Mouse (Mus musculus) neural tube, embryonic 15.5 days (tissue): Measurements from ENCODE around the gene Nrxn1. TPM values are rescaled to one million over a fixed set of nuclear protein-coding genes. Genes with fewer than 3 reads are reported as not detected.
"Not testable (repeated sequence)": the region's sequence is repeated elsewhere in the genome, so short reads cannot be mapped to it uniquely, and the experiment has no call there.

Experiments used
- ATAC-seq: fragments of 200-750 bp; cut with Nextera tagmentation; 2 replicates; pipeline ENCODE4 v1.8.0; 2017; ENCODE audit warnings: mild to moderate bottlenecking, moderate TSS enrichment, moderate library complexity; ENCODE audit not compliant: low FRiP score
- H3K27ac ChIP-seq: fragments of 300-500 bp; sonication (generic); replicated peaks from 2 replicates; pipeline ENCODE4 v1.5.1; 2015; ENCODE audit warnings: mild to moderate bottlenecking, inconsistent platforms
- H3K27me3 ChIP-seq: fragments of 300-500 bp; sonication (generic); replicated peaks from 2 replicates; pipeline ENCODE4 v1.6.1; 2015; ENCODE audit warnings: inconsistent platforms
- H3K36me3 ChIP-seq: fragments of 300-500 bp; sonication (generic); 2 replicates; pipeline ENCODE4 v1.6.1; 2015; ENCODE audit warnings: inconsistent platforms
- H3K4me1 ChIP-seq: fragments of 300-500 bp; sonication (generic); 2 replicates; pipeline ENCODE4 v1.6.1; 2015; ENCODE audit warnings: inconsistent platforms
- H3K4me2 ChIP-seq: fragments of 300-500 bp; sonication (generic); 2 replicates; pipeline ENCODE4 v1.6.1; 2015; ENCODE audit warnings: inconsistent platforms, mild to moderate bottlenecking, moderate library complexity
- H3K4me3 ChIP-seq: fragments of 300-500 bp; sonication (generic); replicated peaks from 2 replicates; pipeline ENCODE4 v1.5.1; 2015; ENCODE audit warnings: mild to moderate bottlenecking, inconsistent platforms
- H3K9ac ChIP-seq: fragments of 300-500 bp; sonication (generic); replicated peaks from 2 replicates; pipeline ENCODE4 v1.6.1; 2015; ENCODE audit warnings: mild to moderate bottlenecking, inconsistent platforms
- H3K9me3 ChIP-seq: fragments of 300-500 bp; sonication (generic); replicated peaks from 2 replicates; pipeline ENCODE4 v1.6.1; 2016; ENCODE audit warnings: inconsistent platforms
- WGBS: fragments of 180-500 bp; shearing (Covaris S2); methylation state at CpG from one replicate; pipeline ENCODE4 v1.1.7; 2015; ENCODE audit warnings: mixed read lengths; 5-methylcytosine and 5-hydroxymethylcytosine counted together
- polyA plus RNA-seq: library from polyadenylated mRNA; unstranded; fragments of >200 nt; fragmentation: Nextera tagmentation; extraction: Ambion mirVana; gene quantifications from 2 replicates; pipeline ENCODE4 v1.2.1, GENCODE M21; 2015

Nrxn1 gene
- polyA plus RNA-seq, 1 experiment from 2014 or later, result 245 TPM

GRCm38 (mm10) chr17:90543986-90544638, 548.8 kb downstream of the Nrxn1 start:
- 33% methylated on average over 4 of the region's 4 CpGs for WGBS
- no peaks in the 10 kb centered on the region for H3K9me3 ChIP-seq
- H3K27me3 ChIP-seq, result no peaks in the 10 kb centered on the region
- peak; percentile 83 for ATAC-seq
- no peak overlapping the region for H3K9ac ChIP-seq
- no peaks in the 10 kb centered on the region for H3K36me3 ChIP-seq
- peaks cover 17% of the 10 kb centered on the region for H3K4me1 ChIP-seq
- no peak overlapping the region for H3K4me3 ChIP-seq
- H3K27ac ChIP-seq, result peak overlapping the region; percentile 43
- H3K4me2 ChIP-seq, result peak overlapping the region; percentile 15; the same call in 1 of the 2 replicates

DNA sequence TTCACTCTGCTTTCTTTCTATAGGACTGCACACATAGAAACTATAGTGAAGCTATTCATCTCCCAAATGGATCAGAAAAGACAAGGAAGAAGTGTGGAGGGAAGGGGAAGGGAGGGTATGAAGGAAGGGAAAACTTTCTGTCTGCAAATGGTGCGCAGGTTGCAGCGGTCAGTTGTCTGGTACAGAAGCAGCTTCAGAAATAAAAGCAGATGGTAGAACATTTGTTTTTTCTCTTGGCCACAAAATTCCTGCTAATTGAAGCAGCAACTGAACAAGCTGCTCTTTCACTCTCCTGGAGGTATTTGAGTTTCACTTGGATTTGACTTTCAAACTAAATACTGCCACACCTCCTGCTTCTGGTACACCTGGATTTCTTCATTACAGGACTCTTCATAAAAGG, 561.4 kb downstream of the Nrxn1 start:
- H3K9ac ChIP-seq, result no peak overlapping the region
- H3K9me3 ChIP-seq, result no peaks in the 10 kb centered on the region
- no peaks in the 10 kb centered on the region for H3K36me3 ChIP-seq
- H3K4me3 ChIP-seq, result no peak overlapping the region
- H3K4me2 ChIP-seq, result no peak overlapping the region
- H3K4me1 ChIP-seq, result no peaks in the 10 kb centered on the region
- 95% methylated on average over 2 of the region's 2 CpGs for WGBS
- H3K27me3 ChIP-seq, result no peaks in the 10 kb centered on the region
- ATAC-seq, result no peak
- H3K27ac ChIP-seq, result no peak overlapping the region

DNA sequence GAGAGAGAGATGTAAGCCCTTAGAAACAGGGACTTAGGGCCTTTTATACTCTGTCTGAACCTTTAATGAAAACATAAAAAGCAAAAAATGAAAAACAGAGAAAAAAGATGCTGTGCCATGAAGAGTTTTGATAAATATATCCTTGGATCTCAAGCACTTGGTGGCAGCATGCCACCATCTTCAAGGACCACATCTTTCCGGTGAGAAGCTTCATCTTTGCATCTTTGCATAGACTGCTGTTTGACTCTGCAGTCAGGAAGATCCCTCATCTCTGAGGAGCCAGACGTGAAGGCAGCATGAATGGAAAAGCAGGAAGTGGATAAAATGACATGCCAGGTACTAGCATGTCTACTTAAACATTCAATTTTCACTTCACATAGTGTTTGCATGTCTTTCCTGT, 586.8 kb downstream of the Nrxn1 start:
- H3K9ac ChIP-seq, result no peak overlapping the region
- H3K27me3 ChIP-seq, result no peaks in the 10 kb centered on the region
- H3K4me1 ChIP-seq, result no peaks in the 10 kb centered on the region
- H3K4me3 ChIP-seq, result no peak overlapping the region
- no peak overlapping the region for H3K27ac ChIP-seq
- no peaks in the 10 kb centered on the region for H3K36me3 ChIP-seq
- 75% methylated on average over 2 of the region's 2 CpGs for WGBS
- H3K4me2 ChIP-seq, result no peak overlapping the region
- H3K9me3 ChIP-seq, result no peaks in the 10 kb centered on the region
- ATAC-seq, result no peak

- H3K27ac ChIP-seq, H3K27me3 ChIP-seq, H3K36me3 ChIP-seq, H3K4me1 ChIP-seq, H3K4me2 ChIP-seq, H3K9me3 ChIP-seq, H3K4me3 ChIP-seq, H3K9ac ChIP-seq, ATAC-seq: not testable (repeated sequence)
- whole genome bisulfite sequencing, result 70% methylated on average over 7 of the region's 7 CpGs
These were observed 588.9 kb downstream of the Nrxn1 start for GRCm38 (mm10) chr17:90503999-90504398.

DNA sequence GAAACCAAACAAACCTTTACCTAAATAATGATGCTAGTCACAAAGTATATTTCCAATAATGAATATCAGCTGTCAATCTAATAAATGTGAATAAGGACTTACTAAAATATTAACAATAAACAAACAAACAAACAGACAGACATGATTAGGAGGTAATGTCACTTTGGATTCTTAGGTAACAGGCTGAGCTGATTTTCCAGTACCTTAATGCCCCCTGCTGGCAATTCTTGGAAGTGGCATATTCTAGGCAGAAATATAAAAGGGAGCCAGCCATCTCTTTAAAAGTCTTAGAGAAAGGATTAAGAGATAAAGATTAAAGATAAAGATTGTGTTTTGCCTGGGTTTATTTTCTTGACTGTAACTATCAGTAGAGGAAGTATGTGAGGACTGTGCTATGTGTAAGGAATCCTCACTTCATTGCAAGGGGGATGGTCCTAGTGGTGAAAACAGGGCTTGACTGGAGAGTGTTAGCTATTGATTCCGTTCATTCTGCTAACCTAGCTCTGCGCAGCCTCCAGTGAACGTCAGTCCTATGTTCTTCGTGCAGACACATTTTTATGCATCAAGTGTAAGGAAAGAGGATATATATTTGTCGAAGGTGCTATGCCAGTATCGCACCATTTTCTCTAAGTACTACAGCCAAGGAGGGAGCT, 591.7 kb downstream of the Nrxn1 start:
- H3K4me2 ChIP-seq, result no peak overlapping the region
- no peak overlapping the region for H3K4me3 ChIP-seq
- peak overlapping the region; percentile 45; the same call in 1 of the 2 replicates for H3K27ac ChIP-seq
- no peaks in the 10 kb centered on the region for H3K27me3 ChIP-seq
- H3K9me3 ChIP-seq, result no peaks in the 10 kb centered on the region
- H3K9ac ChIP-seq, result no peak overlapping the region
- peak; percentile 76 for ATAC-seq
- no peaks in the 10 kb centered on the region for H3K36me3 ChIP-seq
- H3K4me1 ChIP-seq, result no peaks in the 10 kb centered on the region
- WGBS, result 48% methylated on average over 6 of the region's 6 CpGs

DNA sequence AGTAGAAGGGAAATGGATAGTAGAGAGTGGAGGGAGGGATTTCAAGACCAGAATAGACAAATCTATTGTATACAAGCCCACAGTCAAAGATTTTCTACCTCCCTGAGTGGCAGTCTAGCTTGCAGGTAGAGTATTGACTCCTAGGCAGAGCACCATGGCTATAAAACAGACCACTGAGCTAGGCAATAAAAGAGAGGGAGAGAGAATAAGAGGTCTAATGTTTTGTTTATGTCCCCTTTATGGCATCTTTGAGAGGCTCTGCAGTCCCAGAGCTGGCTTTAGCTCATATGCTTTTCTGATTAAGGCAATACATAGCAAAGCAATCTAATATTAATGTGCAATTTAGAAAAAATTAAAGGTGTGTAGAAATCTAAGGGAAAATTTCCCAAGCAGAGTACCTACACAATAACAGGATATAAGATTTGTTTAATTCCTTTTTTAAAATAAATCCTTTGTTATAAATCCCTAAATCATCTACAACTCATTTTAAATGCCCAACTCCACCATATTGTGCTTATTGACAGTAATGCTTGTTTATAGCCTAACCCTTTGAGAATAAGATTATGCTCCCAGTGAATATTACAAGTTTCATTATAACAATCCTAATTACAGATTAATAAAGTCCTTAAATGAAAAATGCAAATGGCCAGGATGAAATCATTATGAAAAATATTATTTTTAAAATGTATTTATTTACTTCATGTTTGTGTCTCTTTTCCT, 613.2 kb downstream of the Nrxn1 start:
- no peak overlapping the region for H3K4me2 ChIP-seq
- no peaks in the 10 kb centered on the region for H3K36me3 ChIP-seq
- H3K4me3 ChIP-seq, result no peak overlapping the region
- H3K9ac ChIP-seq, result no peak overlapping the region
- H3K9me3 ChIP-seq, result no peaks in the 10 kb centered on the region
- peak; percentile 91 for ATAC-seq
- H3K4me1 ChIP-seq, result no peaks in the 10 kb centered on the region
- H3K27ac ChIP-seq, result peak overlapping the region; percentile 51
- no peaks in the 10 kb centered on the region for H3K27me3 ChIP-seq

- H3K4me2 ChIP-seq, result peak overlapping the region; percentile 78
- no peak for ATAC-seq
- H3K4me3 ChIP-seq, result peak overlapping the region; percentile 73
- H3K9ac ChIP-seq, result no peak overlapping the region
- H3K27ac ChIP-seq, result peak overlapping the region; percentile 93
- H3K9me3 ChIP-seq, result no peaks in the 10 kb centered on the region
- no peaks in the 10 kb centered on the region for H3K36me3 ChIP-seq
- no peaks in the 10 kb centered on the region for H3K27me3 ChIP-seq
- 36% methylated on average over 5 of the region's 5 CpGs for WGBS
- H3K4me1 ChIP-seq, result peaks cover 22% of the 10 kb centered on the region
These were observed 636.1 kb downstream of the Nrxn1 start for GRCm38 (mm10) chr17:90456748-90457147.

- ATAC-seq, result peak; percentile 73
- Histone ChIP-seq H3K4me1 (peaks cover 22% of the 10 kb centered on the region), H3K36me3 (no peaks in the 10 kb centered on the region), H3K9ac (peak overlapping the region; percentile 83), H3K27ac (peak overlapping the region; percentile 93), H3K27me3 (no peaks in the 10 kb centered on the region), H3K4me3 (peak overlapping the region; percentile 73), H3K9me3 (no peaks in the 10 kb centered on the region), H3K4me2 (peak overlapping the region; percentile 78)
- under 1% methylated on average over 13 of the region's 13 CpGs for WGBS
These were observed 637.0 kb downstream of the Nrxn1 start for GRCm38 (mm10) chr17:90455904-90456303.

DNA sequence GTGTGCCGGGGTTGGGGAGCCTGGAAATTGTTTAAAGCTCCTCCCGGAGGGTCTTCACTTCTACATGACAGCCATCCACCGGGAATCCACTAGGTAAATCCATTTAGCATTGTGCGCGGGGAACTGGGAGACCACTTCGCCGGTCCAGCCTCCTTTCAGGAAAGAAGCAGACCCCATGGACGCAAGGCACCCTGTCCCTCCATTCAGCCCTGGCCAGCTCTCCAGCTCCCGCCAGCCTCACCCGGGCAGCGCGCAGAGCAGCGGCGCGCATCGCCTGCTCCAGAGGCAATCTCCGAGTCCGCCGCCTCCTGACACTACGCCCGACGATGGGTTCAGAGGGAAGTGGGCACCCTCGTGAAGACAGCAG, 637.5 kb downstream of the Nrxn1 start:
- Histone ChIP-seq H3K4me2 (peak overlapping the region; percentile 78), H3K27me3 (no peaks in the 10 kb centered on the region), H3K27ac (peak overlapping the region; percentile 93), H3K9ac (peak overlapping the region; percentile 83), H3K36me3 (no peaks in the 10 kb centered on the region), H3K9me3 (no peaks in the 10 kb centered on the region), H3K4me3 (peak overlapping the region; percentile 73), H3K4me1 (peaks cover 22% of the 10 kb centered on the region)
- WGBS, result under 1% methylated on average over 23 of the region's 23 CpGs
- ATAC-seq, result peak; percentile 61

DNA sequence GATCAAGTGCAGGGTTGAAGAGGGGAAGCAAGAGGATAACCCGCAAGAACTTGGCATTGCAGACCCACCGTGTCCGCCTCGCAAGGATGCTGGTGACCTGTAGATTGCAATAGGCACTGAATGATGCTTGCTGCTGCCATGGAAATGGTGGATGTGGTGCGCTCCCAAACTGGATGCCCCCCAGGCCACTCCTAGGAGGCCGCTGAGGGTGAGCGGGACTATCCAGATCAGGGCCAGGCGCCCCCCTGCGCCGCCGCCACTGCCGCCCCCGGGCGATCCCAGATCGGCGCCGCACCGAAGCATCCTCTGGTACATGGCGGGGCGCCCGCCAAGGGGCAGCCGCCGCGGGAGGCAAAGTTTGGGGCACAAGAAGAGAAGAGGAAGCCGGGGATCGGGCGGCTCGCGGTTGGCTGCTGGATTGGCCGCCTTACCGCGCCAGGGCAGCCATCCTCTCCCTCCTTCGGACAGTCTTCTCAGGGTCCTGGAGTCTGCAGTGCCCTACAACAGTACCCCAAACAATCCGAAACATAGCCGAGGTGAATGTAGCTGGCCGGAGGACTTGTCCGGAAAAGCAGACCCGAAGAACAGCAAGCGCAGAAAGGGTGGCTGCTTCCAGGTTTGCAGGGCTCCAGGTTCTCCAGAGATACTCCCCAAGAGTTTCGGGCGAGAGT, 638.0 kb downstream of the Nrxn1 start:
- Histone ChIP-seq H3K4me1 (peaks cover 22% of the 10 kb centered on the region), H3K9ac (peak overlapping the region; percentile 83), H3K36me3 (no peaks in the 10 kb centered on the region), H3K4me3 (peak overlapping the region; percentile 73), H3K27ac (peak overlapping the region; percentile 93), H3K9me3 (no peaks in the 10 kb centered on the region), H3K4me2 (peak overlapping the region; percentile 78), H3K27me3 (no peaks in the 10 kb centered on the region)
- peak; percentile 61 for ATAC-seq
- under 1% methylated on average over 40 of the region's 41 CpGs for WGBS

DNA sequence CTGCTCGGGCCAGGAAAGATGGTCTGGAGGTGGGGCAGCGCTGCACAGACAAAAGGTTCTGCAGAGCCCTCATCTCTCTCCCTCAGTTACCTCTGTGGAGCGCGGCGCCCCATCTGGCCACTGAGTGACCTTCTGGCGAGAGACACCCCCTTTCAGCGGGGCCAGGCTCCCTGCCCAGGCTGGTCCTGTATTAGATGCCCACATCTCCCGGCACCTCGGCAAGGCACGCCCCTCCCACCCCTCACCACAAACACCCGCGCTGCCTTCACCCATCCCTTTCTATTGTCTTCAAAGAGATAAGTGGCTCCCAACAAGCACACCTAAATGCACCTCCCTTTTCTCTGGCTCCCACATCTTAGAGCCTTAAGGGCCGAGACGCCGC, 638.5 kb downstream of the Nrxn1 start:
- peak; percentile 67 for ATAC-seq
- Histone ChIP-seq H3K27me3 (no peaks in the 10 kb centered on the region), H3K4me3 (peak overlapping the region; percentile 73), H3K4me2 (peak overlapping the region; percentile 78), H3K36me3 (no peaks in the 10 kb centered on the region), H3K4me1 (peaks cover 24% of the 10 kb centered on the region), H3K9me3 (no peaks in the 10 kb centered on the region), H3K9ac (peak overlapping the region; percentile 83), H3K27ac (peak overlapping the region; percentile 93)
- WGBS, result 3% methylated on average over 14 of the region's 15 CpGs
